Mouse (Mus musculus): ENCODE data around the gene Kank2. TPM values are rescaled to one million over a fixed set of nuclear protein-coding genes. Genes with fewer than 3 reads are reported as not detected.
"Not testable (repeated sequence)": the region's sequence is repeated elsewhere in the genome, so short reads cannot be mapped to it uniquely, and the experiment has no call there.

Gene Kank2
- polyA plus RNA-seq, 1 experiment from 2014 or later, result 6.1 TPM

DNA sequence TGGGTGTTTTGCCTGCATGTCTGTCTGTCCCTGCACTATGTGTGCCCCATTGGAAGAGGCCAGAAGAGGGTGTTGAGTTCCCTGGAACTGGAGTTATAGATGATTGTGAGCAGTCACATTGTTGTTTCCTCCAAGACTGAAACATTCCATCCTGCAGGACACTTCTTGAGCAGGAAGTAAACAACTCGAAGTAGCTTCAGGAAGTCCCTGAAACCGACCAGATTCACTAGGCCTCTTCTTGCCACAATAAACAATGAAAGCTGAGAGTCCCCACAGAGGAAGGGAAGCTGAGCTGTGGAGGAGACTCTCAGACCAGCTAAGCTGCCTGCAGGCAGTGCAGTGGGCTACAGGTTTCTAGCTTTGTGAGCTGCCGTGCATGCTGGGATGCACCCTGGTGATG is 20.8 kb downstream of the Kank2 start:
- no peak for DNase-seq (ENCODE audit: low spot score)
- no peaks in the 10 kb centered on the region for H3K4me1 ChIP-seq (ENCODE audit: control insufficient read depth, insufficient read depth, low read length)
- no peak overlapping the region for H3K9ac ChIP-seq (replicated peaks; ENCODE audit: low read length)
- H3K4me3 ChIP-seq (ENCODE audit: low read depth, low read length), result no peak overlapping the region
- H3K36me3 ChIP-seq (replicated peaks; ENCODE audit: control insufficient read depth, insufficient read depth, low read depth, low read length), result peaks cover 21% of the 10 kb centered on the region
- no peak overlapping the region for H3K27ac ChIP-seq (replicated peaks; ENCODE audit: low read depth, low read length)
- 90% methylated on average over 3 of the region's 3 CpGs for WGBS
- H3K4me2 ChIP-seq (ENCODE audit: low read depth, low read length), result no peak overlapping the region
- no peak for ATAC-seq (replicated peaks; ENCODE audit: insufficient number of reproducible peaks, low FRiP score, low TSS enrichment, low read depth)
- H3K9me3 ChIP-seq (replicated peaks; ENCODE audit: control insufficient read depth, low read length), result no peaks in the 10 kb centered on the region
- H3K27me3 ChIP-seq (ENCODE audit: control insufficient read depth, insufficient read depth, low read length), result no peaks in the 10 kb centered on the region

DNA sequence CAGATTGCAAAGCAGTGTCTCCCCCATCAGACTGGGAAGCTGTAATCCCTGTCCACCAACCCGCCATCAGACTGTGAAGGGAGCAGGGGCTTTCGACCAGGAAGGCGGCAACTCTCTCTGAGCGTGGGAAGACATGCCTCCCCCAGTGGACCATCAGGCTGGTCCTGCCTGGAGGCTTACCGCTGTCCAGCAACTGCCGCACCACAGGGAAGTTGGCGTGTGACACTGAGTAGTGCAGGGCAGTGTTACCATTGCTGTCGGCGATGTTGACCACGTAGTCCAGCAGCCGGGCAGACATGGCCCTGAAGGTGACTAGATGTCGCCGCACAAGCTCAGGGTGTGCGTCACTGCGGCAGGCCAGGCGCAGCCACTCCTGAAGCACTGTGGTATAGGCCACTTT is 24.2 kb downstream of the Kank2 start:
- H3K4me1 ChIP-seq (ENCODE audit: control insufficient read depth, insufficient read depth, low read length), result no peaks in the 10 kb centered on the region; the same call in 1 of the 2 replicates
- H3K4me2 ChIP-seq (ENCODE audit: low read depth, low read length), result no peak overlapping the region
- ATAC-seq (replicated peaks; ENCODE audit: insufficient number of reproducible peaks, low FRiP score, low TSS enrichment, low read depth) (no peak), DNase-seq (ENCODE audit: low spot score) (no peak)
- H3K9me3 ChIP-seq (replicated peaks; ENCODE audit: control insufficient read depth, low read length), result no peaks in the 10 kb centered on the region
- no peak overlapping the region for H3K27ac ChIP-seq (replicated peaks; ENCODE audit: low read depth, low read length)
- H3K27me3 ChIP-seq (ENCODE audit: control insufficient read depth, insufficient read depth, low read length), result no peaks in the 10 kb centered on the region
- H3K36me3 ChIP-seq (replicated peaks; ENCODE audit: control insufficient read depth, insufficient read depth, low read depth, low read length), result peaks cover 18% of the 10 kb centered on the region
- H3K9ac ChIP-seq (replicated peaks; ENCODE audit: low read length), result no peak overlapping the region
- WGBS, result 96% methylated on average over 16 of the region's 16 CpGs
- no peak overlapping the region for H3K4me3 ChIP-seq (ENCODE audit: low read depth, low read length)

DNA sequence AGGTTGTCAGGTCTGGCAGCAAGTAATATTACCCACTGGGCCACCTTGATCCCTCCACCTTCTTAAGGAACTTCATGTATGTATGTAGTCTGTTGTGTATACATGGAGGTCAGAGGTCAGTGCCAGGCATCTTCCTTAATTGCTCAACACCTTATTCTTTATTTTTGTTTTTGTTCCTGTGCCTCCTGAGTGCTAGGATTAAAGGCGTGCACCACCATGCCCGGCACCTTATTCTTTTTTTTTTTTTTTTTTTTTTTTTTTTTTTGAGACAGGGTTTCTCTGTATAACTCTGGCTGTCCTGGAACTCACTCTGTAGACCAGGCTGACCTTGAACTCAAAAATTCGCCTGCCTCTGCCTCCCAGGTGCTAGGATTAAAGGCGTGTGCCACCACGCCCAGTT is 25.1 kb downstream of the Kank2 start:
- not testable (repeated sequence) for ATAC-seq (replicated peaks; ENCODE audit: insufficient number of reproducible peaks, low FRiP score, low TSS enrichment, low read depth); H3K27me3 ChIP-seq (ENCODE audit: control insufficient read depth, insufficient read depth, low read length); H3K4me2 ChIP-seq (ENCODE audit: low read depth, low read length); DNase-seq (ENCODE audit: low spot score); H3K4me1 ChIP-seq (ENCODE audit: control insufficient read depth, insufficient read depth, low read length); H3K4me3 ChIP-seq (ENCODE audit: low read depth, low read length); H3K9ac ChIP-seq (replicated peaks; ENCODE audit: low read length); H3K9me3 ChIP-seq (replicated peaks; ENCODE audit: control insufficient read depth, low read length); H3K27ac ChIP-seq (replicated peaks; ENCODE audit: low read depth, low read length)
- WGBS, result 83% methylated on average over 5 of the region's 5 CpGs
- peaks cover 12% of the 10 kb centered on the region for H3K36me3 ChIP-seq (replicated peaks; ENCODE audit: control insufficient read depth, insufficient read depth, low read depth, low read length)

GRCm38 (mm10) chr9:21769558-21770183 is 28.9 kb downstream of the Kank2 start:
- no peak overlapping the region; the same call in 1 of the 2 replicates for H3K9ac ChIP-seq (replicated peaks; ENCODE audit: low read length)
- H3K9me3 ChIP-seq (replicated peaks; ENCODE audit: control insufficient read depth, low read length), result no peaks in the 10 kb centered on the region
- no peak; the same call in 1 of the 2 replicates for ATAC-seq (replicated peaks; ENCODE audit: insufficient number of reproducible peaks, low FRiP score, low TSS enrichment, low read depth)
- peak overlapping the region; percentile 87; the same call in 1 of the 2 replicates for H3K27ac ChIP-seq (replicated peaks; ENCODE audit: low read depth, low read length)
- peaks cover 4% of the 10 kb centered on the region for H3K36me3 ChIP-seq (replicated peaks; ENCODE audit: control insufficient read depth, insufficient read depth, low read depth, low read length)
- H3K27me3 ChIP-seq (ENCODE audit: control insufficient read depth, insufficient read depth, low read length), result no peaks in the 10 kb centered on the region
- no peak overlapping the region for H3K4me3 ChIP-seq (ENCODE audit: low read depth, low read length)
- WGBS, result 80% methylated on average over 26 of the region's 26 CpGs
- H3K4me1 ChIP-seq (ENCODE audit: control insufficient read depth, insufficient read depth, low read length), result peaks cover 5% of the 10 kb centered on the region
- DNase-seq (ENCODE audit: low spot score), result no peak
- H3K4me2 ChIP-seq (ENCODE audit: low read depth, low read length), result no peak overlapping the region

GRCm38 (mm10) chr9:21768511-21769411 is 29.8 kb downstream of the Kank2 start:
- 50% methylated on average over 13 of the region's 13 CpGs for WGBS
- Histone ChIP-seq H3K9ac (replicated peaks; ENCODE audit: low read length) (peak overlapping the region; percentile 30; the same call in 1 of the 2 replicates), H3K4me1 (ENCODE audit: control insufficient read depth, insufficient read depth, low read length) (peaks cover 5% of the 10 kb centered on the region), H3K36me3 (replicated peaks; ENCODE audit: control insufficient read depth, insufficient read depth, low read depth, low read length) (no peaks in the 10 kb centered on the region; the same call in none of the 2 replicates), H3K4me2 (ENCODE audit: low read depth, low read length) (no peak overlapping the region), H3K4me3 (ENCODE audit: low read depth, low read length) (no peak overlapping the region), H3K27ac (replicated peaks; ENCODE audit: low read depth, low read length) (peak overlapping the region; percentile 87), H3K9me3 (replicated peaks; ENCODE audit: control insufficient read depth, low read length) (no peaks in the 10 kb centered on the region), H3K27me3 (ENCODE audit: control insufficient read depth, insufficient read depth, low read length) (no peaks in the 10 kb centered on the region)
- no peak for ATAC-seq (replicated peaks; ENCODE audit: insufficient number of reproducible peaks, low FRiP score, low TSS enrichment, low read depth)
- no peak for DNase-seq (ENCODE audit: low spot score)

DNA sequence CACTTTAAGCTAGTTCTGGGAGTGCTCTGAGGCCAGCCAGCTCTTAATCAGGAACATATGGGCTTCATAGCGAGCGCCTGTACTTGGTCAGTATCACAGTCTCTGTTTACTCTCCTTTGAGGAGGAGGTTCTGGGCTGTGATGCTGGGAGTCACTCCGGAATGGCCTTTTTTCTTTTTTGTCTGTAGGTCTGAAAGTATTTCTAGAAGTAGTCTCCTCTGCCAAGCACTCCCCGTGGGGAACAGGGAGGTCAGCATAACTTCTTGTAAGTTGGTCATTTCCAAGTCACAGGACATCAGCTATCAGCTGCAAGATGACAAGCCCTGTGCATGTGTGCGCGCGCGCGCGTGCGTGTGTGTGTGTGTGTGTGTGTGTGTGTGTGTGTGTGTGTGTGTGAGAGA is 30.6 kb downstream of the Kank2 start:
- peak; percentile 87 for DNase-seq (ENCODE audit: low spot score)
- no peaks in the 10 kb centered on the region for H3K9me3 ChIP-seq (replicated peaks; ENCODE audit: control insufficient read depth, low read length)
- H3K27me3 ChIP-seq (ENCODE audit: control insufficient read depth, insufficient read depth, low read length), result no peaks in the 10 kb centered on the region
- peak overlapping the region; percentile 16 for H3K4me2 ChIP-seq (ENCODE audit: low read depth, low read length)
- H3K9ac ChIP-seq (replicated peaks; ENCODE audit: low read length), result peak overlapping the region; percentile 15
- 47% methylated on average over 11 of the region's 11 CpGs for WGBS
- ATAC-seq (replicated peaks; ENCODE audit: insufficient number of reproducible peaks, low FRiP score, low TSS enrichment, low read depth), result peak; percentile 72; the same call in 1 of the 2 replicates
- H3K27ac ChIP-seq (replicated peaks; ENCODE audit: low read depth, low read length), result peak overlapping the region; percentile 87
- H3K4me3 ChIP-seq (ENCODE audit: low read depth, low read length), result no peak overlapping the region; the same call in 1 of the 2 replicates
- H3K36me3 ChIP-seq (replicated peaks; ENCODE audit: control insufficient read depth, insufficient read depth, low read depth, low read length), result no peaks in the 10 kb centered on the region; the same call in none of the 2 replicates
- H3K4me1 ChIP-seq (ENCODE audit: control insufficient read depth, insufficient read depth, low read length), result peaks cover 5% of the 10 kb centered on the region

GRCm38 (mm10) chr9:21764084-21764999 is 34.2 kb downstream of the Kank2 start:
- no peak for DNase-seq (ENCODE audit: low spot score)
- H3K27me3 ChIP-seq (ENCODE audit: control insufficient read depth, insufficient read depth, low read length), result no peaks in the 10 kb centered on the region
- H3K4me3 ChIP-seq (ENCODE audit: low read depth, low read length), result no peak overlapping the region
- peaks cover 5% of the 10 kb centered on the region for H3K4me1 ChIP-seq (ENCODE audit: control insufficient read depth, insufficient read depth, low read length)
- 88% methylated on average over 6 of the region's 6 CpGs for WGBS
- no peak overlapping the region for H3K9ac ChIP-seq (replicated peaks; ENCODE audit: low read length)
- no peaks in the 10 kb centered on the region for H3K9me3 ChIP-seq (replicated peaks; ENCODE audit: control insufficient read depth, low read length)
- H3K4me2 ChIP-seq (ENCODE audit: low read depth, low read length), result no peak overlapping the region
- no peak for ATAC-seq (replicated peaks; ENCODE audit: insufficient number of reproducible peaks, low FRiP score, low TSS enrichment, low read depth)
- H3K27ac ChIP-seq (replicated peaks; ENCODE audit: low read depth, low read length), result no peak overlapping the region
- H3K36me3 ChIP-seq (replicated peaks; ENCODE audit: control insufficient read depth, insufficient read depth, low read depth, low read length), result no peaks in the 10 kb centered on the region; the same call in 1 of the 2 replicates

All from embryonic facial prominence, embryonic 11.5 days (tissue).